Mouse (Mus musculus) embryonic facial prominence, embryonic 13.5 days (tissue): ENCODE measurements around the gene Prpf19. TPM values are rescaled to one million over a fixed set of nuclear protein-coding genes. Genes with fewer than 3 reads are reported as not detected.

Experiments used
- ATAC-seq: fragments of 200-750 bp; cut with Nextera tagmentation; 2 replicates; pipeline ENCODE4 v1.8.0; 2017; ENCODE audit warnings: low read depth; ENCODE audit not compliant: insufficient number of reproducible peaks, insufficient read depth, low FRiP score, low TSS enrichment
- H3K27ac ChIP-seq: fragments of 300-500 bp; sonication (generic); 2 replicates; pipeline ENCODE4 v1.5.1; 2015; ENCODE audit warnings: moderate library complexity, mild to moderate bottlenecking, inconsistent platforms
- H3K27me3 ChIP-seq: fragments of 300-500 bp; sonication (generic); 2 replicates; pipeline ENCODE4 v1.6.1; 2015; ENCODE audit warnings: mild to moderate bottlenecking, inconsistent platforms
- H3K36me3 ChIP-seq: fragments of 300-500 bp; sonication (generic); 2 replicates; pipeline ENCODE4 v1.6.1; 2015; ENCODE audit warnings: mild to moderate bottlenecking, inconsistent platforms
- H3K4me1 ChIP-seq: fragments of 300-500 bp; sonication (generic); 2 replicates; pipeline ENCODE4 v1.6.1; 2015; ENCODE audit warnings: inconsistent platforms
- H3K4me2 ChIP-seq: fragments of 300-500 bp; sonication (generic); 2 replicates; pipeline ENCODE4 v1.6.1; 2015; ENCODE audit warnings: moderate library complexity, mild to moderate bottlenecking, inconsistent platforms
- H3K4me3 ChIP-seq: fragments of 300-500 bp; sonication (generic); 2 replicates; pipeline ENCODE4 v1.5.1; 2015; ENCODE audit warnings: mild to moderate bottlenecking, inconsistent platforms
- H3K9ac ChIP-seq: fragments of 300-500 bp; sonication (generic); 2 replicates; pipeline ENCODE4 v1.6.1; 2015; ENCODE audit warnings: mild to moderate bottlenecking, inconsistent platforms
- H3K9me3 ChIP-seq: fragments of 300-500 bp; sonication (generic); 2 replicates; pipeline ENCODE4 v1.6.1; 2016; ENCODE audit warnings: inconsistent platforms
- WGBS: fragments of 180-500 bp; shearing (Covaris S2); methylation state at CpG from one replicate; pipeline ENCODE4 v1.1.7; 2015; ENCODE audit warnings: mixed read lengths; 5-methylcytosine and 5-hydroxymethylcytosine counted together
- polyA plus RNA-seq: library from polyadenylated mRNA; unstranded; fragments of >200 nt; fragmentation: Nextera tagmentation; extraction: Ambion mirVana; gene quantifications from 2 replicates; pipeline ENCODE4 v1.2.1, GENCODE M21; 2015

Prpf19 gene
- polyA plus RNA-seq, result 45.3 and 47.5 TPM in 2 replicates

GRCm38 (mm10) chr19:10895016-10895528 lies at the start of gene Prpf19:
TSS of gene Prpf19 (plus strand) at chr19:10895231.
- peaks cover 15% of the 10 kb centered on the region for H3K4me1 ChIP-seq
- no peaks in the 10 kb centered on the region for H3K27me3 ChIP-seq
- peak within 1 kb of the TSS; percentile 93 for H3K9ac ChIP-seq
- WGBS, result under 1% methylated on average over 43 of the region's 43 CpGs
- no peaks in the 10 kb centered on the region for H3K9me3 ChIP-seq
- H3K4me3 ChIP-seq, result peak within 1 kb of the TSS; percentile 87
- H3K4me2 ChIP-seq, result peak within 1 kb of the TSS; percentile 85
- ATAC-seq, result peak; percentile 90
- H3K36me3 ChIP-seq, result peaks cover 28% of the 10 kb centered on the region
- H3K27ac ChIP-seq, result peak within 1 kb of the TSS; percentile 93

- Histone ChIP-seq H3K4me1 (no peaks in the 10 kb centered on the region; the same call in 1 of the 2 replicates), H3K9me3 (no peaks in the 10 kb centered on the region), H3K27me3 (peaks cover 4% of the 10 kb centered on the region; the same call in 1 of the 2 replicates), H3K4me3 (no peak overlapping the region), H3K27ac (no peak overlapping the region), H3K9ac (no peak overlapping the region), H3K4me2 (no peak overlapping the region), H3K36me3 (no peaks in the 10 kb centered on the region)
- WGBS, result 79% methylated on average over 3 of the region's 3 CpGs
- no peak for ATAC-seq
Measured at GRCm38 (mm10) chr19:10845454-10845853, 49.6 kb upstream of the Prpf19 start.

DNA sequence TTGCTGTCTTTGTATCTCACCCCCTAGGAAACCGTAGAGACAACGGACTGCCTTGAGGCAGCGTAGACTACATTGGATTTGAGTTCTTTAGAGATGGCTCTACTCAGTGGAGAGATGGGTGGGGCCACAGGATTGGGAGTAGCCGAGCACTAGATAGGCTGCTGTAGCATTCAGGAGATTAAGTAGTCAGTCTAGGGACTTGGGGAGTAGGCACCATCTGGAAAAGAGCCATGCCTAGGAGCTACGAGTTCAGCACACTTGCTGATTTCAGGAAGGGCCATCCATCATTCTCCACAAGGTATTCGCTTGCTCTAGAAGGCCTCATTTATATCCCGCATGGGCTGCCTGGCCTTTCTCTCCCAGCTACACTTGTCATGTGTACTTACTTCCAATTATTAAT lies 48.9 kb upstream of the Prpf19 start:
- no peak for ATAC-seq
- H3K4me1 ChIP-seq, result no peaks in the 10 kb centered on the region; the same call in 1 of the 2 replicates
- H3K9me3 ChIP-seq, result no peaks in the 10 kb centered on the region
- H3K4me2 ChIP-seq, result no peak overlapping the region
- WGBS, result 68% methylated on average over 7 of the region's 7 CpGs
- no peak overlapping the region for H3K4me3 ChIP-seq
- peaks cover 4% of the 10 kb centered on the region; the same call in 1 of the 2 replicates for H3K27me3 ChIP-seq
- no peaks in the 10 kb centered on the region for H3K36me3 ChIP-seq
- no peak overlapping the region for H3K9ac ChIP-seq
- H3K27ac ChIP-seq, result no peak overlapping the region

- 57% methylated on average over 3 of the region's 3 CpGs for WGBS
- H3K27ac ChIP-seq, result no peak overlapping the region
- ATAC-seq, result no peak
- H3K27me3 ChIP-seq, result peaks cover 4% of the 10 kb centered on the region; the same call in 1 of the 2 replicates
- no peak overlapping the region for H3K4me2 ChIP-seq
- H3K9ac ChIP-seq, result no peak overlapping the region
- H3K4me1 ChIP-seq, result no peaks in the 10 kb centered on the region; the same call in 1 of the 2 replicates
- H3K9me3 ChIP-seq, result no peaks in the 10 kb centered on the region
- no peaks in the 10 kb centered on the region for H3K36me3 ChIP-seq
- no peak overlapping the region for H3K4me3 ChIP-seq
Measured at GRCm38 (mm10) chr19:10847311-10848087, 47.5 kb upstream of the Prpf19 start.

GRCm38 (mm10) chr19:10855422-10855821 lies 39.6 kb upstream of the Prpf19 start:
- Histone ChIP-seq H3K36me3 (peaks cover 50% of the 10 kb centered on the region), H3K4me1 (no peaks in the 10 kb centered on the region; the same call in 1 of the 2 replicates), H3K4me2 (no peak overlapping the region), H3K4me3 (no peak overlapping the region), H3K27me3 (no peaks in the 10 kb centered on the region), H3K9ac (no peak overlapping the region), H3K9me3 (no peaks in the 10 kb centered on the region), H3K27ac (no peak overlapping the region)
- 82% methylated on average over 3 of the region's 3 CpGs for WGBS
- ATAC-seq, result no peak

DNA sequence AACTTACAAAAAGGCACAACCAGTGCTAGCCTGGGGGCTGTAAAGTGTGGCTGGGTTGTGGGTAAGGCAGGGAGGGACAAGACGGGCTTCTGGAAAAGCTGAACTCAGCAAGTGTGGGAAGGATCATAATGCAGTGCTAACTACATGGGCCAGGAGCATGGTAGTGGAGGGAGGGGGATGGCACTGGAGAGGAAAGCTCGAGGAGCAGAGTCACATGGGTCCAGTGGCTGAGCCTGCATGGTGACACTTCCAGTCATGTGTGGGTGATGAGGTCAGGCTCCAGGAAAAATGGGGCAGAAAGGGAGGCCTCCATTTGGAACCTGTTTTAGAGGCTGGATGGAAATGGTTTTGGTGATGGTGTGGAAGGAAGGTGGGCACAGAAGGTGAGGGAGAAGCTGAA lies 38.5 kb upstream of the Prpf19 start:
- H3K27ac ChIP-seq, result peak overlapping the region; percentile 33; the same call in 1 of the 2 replicates

DNA sequence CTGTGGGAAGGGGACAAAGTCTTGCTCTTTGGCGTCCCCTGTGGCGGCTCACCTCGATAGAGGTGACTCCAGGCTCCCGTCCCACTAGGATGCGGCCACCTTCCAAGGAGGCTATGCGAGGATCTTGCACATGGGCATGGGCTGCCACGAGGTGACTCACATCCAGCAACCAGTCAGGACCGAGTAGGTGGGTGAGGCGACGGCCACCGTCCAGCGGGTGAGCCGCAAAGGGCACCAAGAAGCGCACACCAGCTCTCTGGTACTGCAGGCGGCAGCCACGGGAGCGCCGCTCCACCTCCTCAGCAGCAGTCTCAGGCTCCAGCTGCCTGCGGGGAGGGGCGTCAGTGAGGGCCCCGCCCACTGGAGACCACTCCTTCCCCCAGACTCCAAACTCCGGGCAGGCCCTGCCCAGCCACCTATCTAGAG lies 34.9 kb upstream of the Prpf19 start:
- peaks cover 96% of the 10 kb centered on the region for H3K36me3 ChIP-seq
- H3K9me3 ChIP-seq, result no peaks in the 10 kb centered on the region
- ATAC-seq, result 0 out of 2 replicates have a peak, but pooled peaks have one; percentile 4
- no peak overlapping the region for H3K4me3 ChIP-seq
- H3K9ac ChIP-seq, result no peak overlapping the region
- no peaks in the 10 kb centered on the region; the same call in 1 of the 2 replicates for H3K4me1 ChIP-seq
- WGBS, result 53% methylated on average over 22 of the region's 22 CpGs
- no peak overlapping the region for H3K4me2 ChIP-seq
- H3K27ac ChIP-seq, result no peak overlapping the region
- H3K27me3 ChIP-seq, result no peaks in the 10 kb centered on the region

More for the DNA sequence above, 38.5 kb upstream of the Prpf19 start:
- Histone ChIP-seq H3K9me3 (no peaks in the 10 kb centered on the region), H3K36me3 (peaks cover 61% of the 10 kb centered on the region), H3K9ac (no peak overlapping the region), H3K27me3 (no peaks in the 10 kb centered on the region), H3K4me2 (no peak overlapping the region), H3K4me3 (no peak overlapping the region), H3K4me1 (no peaks in the 10 kb centered on the region; the same call in 1 of the 2 replicates)
- 39% methylated on average over 2 of the region's 2 CpGs for WGBS
- ATAC-seq, result no peak

DNA sequence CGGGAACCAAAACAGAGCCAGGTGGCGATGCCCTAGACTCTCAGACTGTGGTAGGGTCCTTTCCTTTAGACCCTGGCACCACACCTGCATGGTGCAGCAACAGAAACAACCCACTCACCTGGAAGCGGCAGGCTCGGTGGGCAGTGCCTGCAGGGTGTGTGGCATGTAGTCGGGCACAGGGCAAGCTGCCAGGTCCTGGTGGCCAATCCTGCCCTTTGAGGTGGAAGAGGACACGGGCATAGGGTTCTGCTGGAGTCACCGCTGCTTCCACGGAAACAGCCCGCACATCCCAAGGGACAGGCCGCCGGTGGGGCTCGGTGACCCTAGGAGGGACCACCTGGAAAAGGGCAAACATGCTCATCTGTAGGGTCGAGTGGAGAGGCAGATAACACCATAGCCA lies 28.7 kb upstream of the Prpf19 start:
- Histone ChIP-seq H3K4me3 (no peak overlapping the region), H3K4me2 (no peak overlapping the region), H3K9ac (no peak overlapping the region), H3K9me3 (no peaks in the 10 kb centered on the region), H3K4me1 (peaks cover 33% of the 10 kb centered on the region), H3K27ac (no peak overlapping the region), H3K27me3 (no peaks in the 10 kb centered on the region), H3K36me3 (peaks cover 63% of the 10 kb centered on the region)
- 94% methylated on average over 13 of the region's 13 CpGs for WGBS
- no peak for ATAC-seq

- peak overlapping the region; percentile 90; the same call in 1 of the 2 replicates for H3K27ac ChIP-seq
- no peaks in the 10 kb centered on the region for H3K27me3 ChIP-seq
- H3K9ac ChIP-seq, result peak overlapping the region; percentile 94
- no peak for ATAC-seq
- H3K4me3 ChIP-seq, result peak overlapping the region; percentile 79
- peaks cover 33% of the 10 kb centered on the region for H3K4me1 ChIP-seq
- 20% methylated on average over 5 of the region's 5 CpGs for WGBS
- no peaks in the 10 kb centered on the region for H3K9me3 ChIP-seq
- H3K4me2 ChIP-seq, result peak overlapping the region; percentile 86
- peaks cover 63% of the 10 kb centered on the region for H3K36me3 ChIP-seq
Measured at GRCm38 (mm10) chr19:10867946-10868622, 26.9 kb upstream of the Prpf19 start.

GRCm38 (mm10) chr19:10868623-10869141 lies 26.3 kb upstream of the Prpf19 start:
- no peaks in the 10 kb centered on the region for H3K27me3 ChIP-seq
- peaks cover 33% of the 10 kb centered on the region for H3K4me1 ChIP-seq
- WGBS, result 1% methylated on average over 17 of the region's 17 CpGs
- H3K4me3 ChIP-seq, result peak overlapping the region; percentile 79
- peak overlapping the region; percentile 86 for H3K4me2 ChIP-seq
- H3K9me3 ChIP-seq, result no peaks in the 10 kb centered on the region
- H3K36me3 ChIP-seq, result peaks cover 63% of the 10 kb centered on the region
- ATAC-seq, result no peak
- H3K27ac ChIP-seq, result peak overlapping the region; percentile 90
- peak overlapping the region; percentile 94 for H3K9ac ChIP-seq

GRCm38 (mm10) chr19:10869241-10869885 lies 25.7 kb upstream of the Prpf19 start:
- no peaks in the 10 kb centered on the region for H3K27me3 ChIP-seq
- H3K9me3 ChIP-seq, result no peaks in the 10 kb centered on the region
- peak overlapping the region; percentile 79 for H3K4me3 ChIP-seq
- WGBS, result under 1% methylated on average over 40 of the region's 43 CpGs
- peak overlapping the region; percentile 86 for H3K4me2 ChIP-seq
- H3K9ac ChIP-seq, result peak overlapping the region; percentile 94
- peaks cover 33% of the 10 kb centered on the region for H3K4me1 ChIP-seq
- H3K36me3 ChIP-seq, result peaks cover 63% of the 10 kb centered on the region
- H3K27ac ChIP-seq, result peak overlapping the region; percentile 90
- ATAC-seq, result peak; percentile 84
